Mouse (Mus musculus): ENCODE measurements around the gene Bcas1. TPM values are rescaled to one million over a fixed set of nuclear protein-coding genes. Genes with fewer than 3 reads are reported as not detected.

Gene Bcas1
- polyA plus RNA-seq, 1 experiment from 2014 or later: 0.25 TPM

DNA sequence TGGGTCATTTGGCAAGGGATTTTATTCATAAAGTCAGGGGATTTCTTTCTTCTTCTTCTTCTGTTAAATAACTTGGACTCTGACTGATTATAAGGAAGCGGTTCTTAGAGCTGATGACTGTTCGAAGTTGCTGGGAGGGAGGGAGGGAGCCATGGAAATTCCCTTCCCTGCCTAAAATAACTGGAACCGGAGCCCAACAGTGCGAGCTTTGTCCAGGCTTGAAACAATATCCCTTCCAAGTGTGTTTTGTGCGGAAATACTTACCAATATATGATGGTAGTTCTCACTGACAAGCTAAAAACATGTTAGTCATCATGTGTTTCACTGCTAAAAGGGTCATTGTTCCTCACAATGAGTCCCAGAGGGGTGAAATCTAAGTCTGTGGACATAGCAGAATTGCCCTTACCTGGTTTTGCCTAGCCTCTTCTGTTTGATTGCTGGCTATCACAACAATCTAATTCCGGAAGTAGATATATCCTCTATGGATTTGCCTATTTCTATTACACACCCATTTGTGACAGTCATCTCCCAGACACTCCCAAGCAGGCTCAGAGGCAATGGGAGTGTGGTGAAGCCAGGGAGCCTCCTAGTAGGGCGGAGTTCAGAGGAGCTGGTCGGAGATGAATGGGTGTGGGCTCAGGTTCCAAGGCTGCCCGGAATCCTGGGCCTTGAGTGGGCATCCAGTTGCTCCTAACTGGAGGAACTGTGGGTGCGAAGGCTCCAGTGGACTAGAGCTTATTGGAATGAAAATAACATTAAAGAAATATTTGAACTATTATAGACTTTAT, 119.4 kb downstream of the Bcas1 start:
- WGBS: 60% methylated on average over 10 of the region's 10 CpGs
- Histone ChIP-seq H3K9ac (ENCODE audit: low read length) (no peak overlapping the region), H3K36me3 (ENCODE audit: control insufficient read depth, insufficient read depth, low read length) (no peaks in the 10 kb centered on the region), H3K4me2 (ENCODE audit: low read depth, severe bottlenecking) (no peak overlapping the region), H3K27me3 (ENCODE audit: control insufficient read depth, insufficient read depth, low read length) (no peaks in the 10 kb centered on the region), H3K27ac (replicated peaks; ENCODE audit: low read depth, low read length) (no peak overlapping the region), H3K4me3 (ENCODE audit: low read depth, low read length) (no peak overlapping the region), H3K9me3 (ENCODE audit: control insufficient read depth, low read length) (no peaks in the 10 kb centered on the region), H3K4me1 (ENCODE audit: control insufficient read depth, insufficient read depth, low read length) (peaks cover 6% of the 10 kb centered on the region; the same call in 1 of the 2 replicates)
- DNase-seq (ENCODE audit: low spot score) (no peak), ATAC-seq (ENCODE audit: insufficient number of reproducible peaks, low FRiP score, low TSS enrichment, low read depth) (no peak)

DNA sequence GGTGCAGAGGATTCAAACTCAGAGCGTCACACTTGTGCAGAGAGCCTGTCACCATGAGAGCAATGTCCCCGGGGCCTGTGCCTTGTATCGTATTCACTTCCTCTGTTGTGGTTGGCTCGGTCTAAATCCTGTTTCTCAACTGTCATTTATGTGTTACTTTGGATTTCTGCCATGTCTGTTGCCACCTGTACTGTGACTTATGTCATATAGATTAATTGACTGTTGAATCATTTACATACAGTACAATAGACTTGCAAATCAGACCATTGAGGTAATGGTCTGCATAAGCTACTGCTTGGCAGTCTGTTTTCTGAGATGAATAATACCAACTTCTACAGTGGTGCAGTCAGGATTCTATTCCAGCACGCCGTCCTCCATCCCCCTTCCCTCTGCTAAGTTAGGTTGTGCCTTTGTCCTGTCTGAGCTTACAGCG, 120.0 kb downstream of the Bcas1 start:
- ATAC-seq (ENCODE audit: insufficient number of reproducible peaks, low FRiP score, low TSS enrichment, low read depth): no peak
- WGBS: 81% methylated on average over 7 of the region's 7 CpGs

DNA sequence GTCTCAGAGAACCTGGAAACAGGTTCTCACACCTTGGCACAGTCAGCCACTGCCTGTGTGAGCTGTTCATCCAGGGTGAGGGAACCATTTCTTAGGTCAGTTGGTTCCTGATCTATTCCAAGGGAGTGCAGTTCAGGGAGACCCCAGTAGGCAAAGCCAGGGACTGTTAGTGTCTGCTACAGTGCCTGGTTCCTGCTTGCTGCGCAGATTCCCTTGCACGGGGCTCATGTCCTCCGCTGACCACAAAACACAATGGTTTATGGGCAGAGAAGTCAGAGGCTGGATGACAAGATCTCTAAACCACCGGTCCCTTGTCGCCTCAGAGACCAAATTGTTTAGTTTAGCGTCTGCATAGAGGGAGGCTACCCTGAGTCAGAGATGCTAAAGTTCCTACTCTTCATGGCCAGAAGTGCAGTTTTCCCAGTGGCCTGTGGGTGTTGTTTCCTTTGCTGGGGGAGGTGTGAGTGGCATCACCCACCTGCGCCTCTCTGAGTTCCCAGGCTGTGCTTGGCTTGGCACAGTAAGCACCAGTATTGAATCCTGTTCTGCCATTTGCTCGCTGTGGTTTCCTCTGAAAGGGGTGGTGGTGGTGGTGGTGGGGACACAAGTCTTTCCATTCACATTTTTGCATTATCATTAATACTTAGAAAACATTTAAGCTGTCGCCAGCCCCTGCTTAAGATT, 120.9 kb downstream of the Bcas1 start:
- DNase-seq (ENCODE audit: low spot score) (no peak), ATAC-seq (ENCODE audit: insufficient number of reproducible peaks, low FRiP score, low TSS enrichment, low read depth) (no peak)
- Histone ChIP-seq H3K4me2 (ENCODE audit: low read depth, severe bottlenecking) (no peak overlapping the region), H3K9me3 (ENCODE audit: control insufficient read depth, low read length) (no peaks in the 10 kb centered on the region), H3K9ac (ENCODE audit: low read length) (no peak overlapping the region), H3K36me3 (ENCODE audit: control insufficient read depth, insufficient read depth, low read length) (no peaks in the 10 kb centered on the region), H3K4me3 (ENCODE audit: low read depth, low read length) (no peak overlapping the region), H3K27ac (replicated peaks; ENCODE audit: low read depth, low read length) (no peak overlapping the region), H3K4me1 (ENCODE audit: control insufficient read depth, insufficient read depth, low read length) (peaks cover 6% of the 10 kb centered on the region; the same call in 1 of the 2 replicates), H3K27me3 (ENCODE audit: control insufficient read depth, insufficient read depth, low read length) (no peaks in the 10 kb centered on the region)
- WGBS: 76% methylated on average over 9 of the region's 9 CpGs

More for the DNA sequence above, 120.0 kb downstream of the Bcas1 start:
- Histone ChIP-seq H3K9me3 (ENCODE audit: control insufficient read depth, low read length) (no peaks in the 10 kb centered on the region), H3K27ac (replicated peaks; ENCODE audit: low read depth, low read length) (no peak overlapping the region), H3K36me3 (ENCODE audit: control insufficient read depth, insufficient read depth, low read length) (no peaks in the 10 kb centered on the region), H3K4me2 (ENCODE audit: low read depth, severe bottlenecking) (no peak overlapping the region), H3K4me1 (ENCODE audit: control insufficient read depth, insufficient read depth, low read length) (peaks cover 6% of the 10 kb centered on the region; the same call in 1 of the 2 replicates), H3K9ac (ENCODE audit: low read length) (no peak overlapping the region), H3K27me3 (ENCODE audit: control insufficient read depth, insufficient read depth, low read length) (no peaks in the 10 kb centered on the region), H3K4me3 (ENCODE audit: low read depth, low read length) (no peak overlapping the region)
- DNase-seq (ENCODE audit: low spot score): no peak

DNA sequence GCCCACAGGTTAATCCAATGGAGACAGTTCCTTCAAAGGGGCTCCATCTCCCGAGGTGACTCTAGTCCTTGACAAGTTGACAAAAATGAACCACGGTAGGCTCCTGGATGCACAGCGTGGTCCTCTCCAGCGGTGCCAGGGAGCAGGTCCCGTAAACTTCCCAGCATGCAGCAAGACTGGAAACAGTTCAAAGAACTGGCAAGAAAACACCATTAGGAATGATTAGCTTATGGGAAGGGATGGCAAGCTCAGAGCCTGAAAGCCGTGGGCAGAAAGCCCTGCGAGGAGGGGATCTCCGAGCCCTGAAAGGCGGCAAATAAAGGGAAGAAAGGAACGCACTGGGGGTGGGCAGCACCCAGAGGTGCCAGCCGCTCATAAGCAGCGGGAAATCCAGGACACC, 122.9 kb downstream of the Bcas1 start:
- 77% methylated on average over 12 of the region's 12 CpGs for WGBS
- ATAC-seq (ENCODE audit: insufficient number of reproducible peaks, low FRiP score, low TSS enrichment, low read depth) (no peak), DNase-seq (ENCODE audit: low spot score) (no peak)
- H3K36me3 ChIP-seq (ENCODE audit: control insufficient read depth, insufficient read depth, low read length): no peaks in the 10 kb centered on the region
- H3K4me1 ChIP-seq (ENCODE audit: control insufficient read depth, insufficient read depth, low read length): peaks cover 6% of the 10 kb centered on the region; the same call in 1 of the 2 replicates
- H3K9me3 ChIP-seq (ENCODE audit: control insufficient read depth, low read length): no peaks in the 10 kb centered on the region
- H3K9ac ChIP-seq (ENCODE audit: low read length): no peak overlapping the region
- H3K4me2 ChIP-seq (ENCODE audit: low read depth, severe bottlenecking): no peak overlapping the region
- no peak overlapping the region for H3K4me3 ChIP-seq (ENCODE audit: low read depth, low read length)
- H3K27ac ChIP-seq (replicated peaks; ENCODE audit: low read depth, low read length): no peak overlapping the region
- no peaks in the 10 kb centered on the region for H3K27me3 ChIP-seq (ENCODE audit: control insufficient read depth, insufficient read depth, low read length)

DNA sequence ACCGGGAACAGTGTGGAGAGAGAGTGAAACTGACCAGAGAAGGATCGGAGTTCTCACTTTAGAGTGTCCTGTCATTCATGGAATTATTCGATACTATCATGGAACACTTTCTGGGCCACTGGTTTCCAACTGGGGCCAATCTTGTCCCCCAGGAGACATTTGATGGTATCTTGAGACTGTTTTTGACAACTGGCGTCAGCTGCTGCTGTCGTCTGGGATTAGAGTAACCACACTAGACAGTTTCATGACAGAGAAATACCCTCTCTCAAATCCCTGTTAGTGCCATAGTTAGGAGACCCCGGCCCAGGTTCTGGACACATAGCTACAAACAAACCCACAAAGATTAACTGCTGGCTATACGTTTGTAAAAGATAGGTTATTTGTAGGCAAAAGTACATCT, 124.0 kb downstream of the Bcas1 start:
- DNase-seq (ENCODE audit: low spot score) (no peak), ATAC-seq (ENCODE audit: insufficient number of reproducible peaks, low FRiP score, low TSS enrichment, low read depth) (no peak)
- Histone ChIP-seq H3K27me3 (ENCODE audit: control insufficient read depth, insufficient read depth, low read length) (no peaks in the 10 kb centered on the region), H3K4me2 (ENCODE audit: low read depth, severe bottlenecking) (no peak overlapping the region), H3K9me3 (ENCODE audit: control insufficient read depth, low read length) (no peaks in the 10 kb centered on the region), H3K4me3 (ENCODE audit: low read depth, low read length) (no peak overlapping the region), H3K9ac (ENCODE audit: low read length) (no peak overlapping the region), H3K4me1 (ENCODE audit: control insufficient read depth, insufficient read depth, low read length) (no peaks in the 10 kb centered on the region; the same call in 1 of the 2 replicates), H3K27ac (replicated peaks; ENCODE audit: low read depth, low read length) (no peak overlapping the region), H3K36me3 (ENCODE audit: control insufficient read depth, insufficient read depth, low read length) (no peaks in the 10 kb centered on the region)
- WGBS: 92% methylated on average over 7 of the region's 7 CpGs

DNA sequence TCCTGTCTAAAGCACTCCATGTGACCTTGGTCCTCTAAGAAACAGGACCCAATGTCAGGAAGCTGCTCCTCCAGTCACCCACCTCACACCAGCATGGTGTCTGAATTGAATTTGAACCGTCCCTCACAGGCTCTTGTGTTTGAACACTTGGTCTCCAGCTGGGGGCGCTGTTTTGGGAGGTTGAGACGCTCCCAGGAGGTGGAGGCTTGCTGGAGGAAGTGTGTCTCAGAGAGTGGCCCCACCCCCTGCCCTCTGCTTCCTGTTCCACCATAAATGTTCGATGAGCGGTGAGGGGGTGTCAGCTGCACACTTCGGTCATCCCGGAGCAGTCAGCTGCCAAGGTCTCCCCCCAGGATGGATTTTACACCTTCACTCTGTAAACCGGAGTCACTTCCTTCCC, 124.8 kb downstream of the Bcas1 start:
- no peak overlapping the region for H3K4me2 ChIP-seq (ENCODE audit: low read depth, severe bottlenecking)
- no peak for ATAC-seq (ENCODE audit: insufficient number of reproducible peaks, low FRiP score, low TSS enrichment, low read depth)
- no peak overlapping the region for H3K4me3 ChIP-seq (ENCODE audit: low read depth, low read length)
- no peaks in the 10 kb centered on the region for H3K36me3 ChIP-seq (ENCODE audit: control insufficient read depth, insufficient read depth, low read length)
- no peaks in the 10 kb centered on the region for H3K27me3 ChIP-seq (ENCODE audit: control insufficient read depth, insufficient read depth, low read length)
- no peak overlapping the region for H3K9ac ChIP-seq (ENCODE audit: low read length)
- WGBS: 84% methylated on average over 8 of the region's 8 CpGs
- H3K27ac ChIP-seq (replicated peaks; ENCODE audit: low read depth, low read length): no peak overlapping the region
- H3K4me1 ChIP-seq (ENCODE audit: control insufficient read depth, insufficient read depth, low read length): no peaks in the 10 kb centered on the region; the same call in 1 of the 2 replicates
- no peaks in the 10 kb centered on the region for H3K9me3 ChIP-seq (ENCODE audit: control insufficient read depth, low read length)
- DNase-seq (ENCODE audit: low spot score): no peak

Other genes starting within 250 kb of the Bcas1 start
- gene Pfdn4, start 68.6 kb upstream of the Bcas1 start, polyA plus RNA-seq (2014; fragmentation: Nextera tagmentation; extraction: Ambion mirVana): 102 and 107 TPM in 2 replicates
- gene Cyp24a1, start 69.3 kb upstream of the Bcas1 start, polyA plus RNA-seq (2014; fragmentation: Nextera tagmentation; extraction: Ambion mirVana): not detected in 2 replicates
- gene 4930470P17Rik, start 174.2 kb upstream of the Bcas1 start, polyA plus RNA-seq (2014; fragmentation: Nextera tagmentation; extraction: Ambion mirVana): not detected in 2 replicates